Mouse (Mus musculus) CH12.LX (cell line): ENCODE data around the gene Cfap69. TPM values are rescaled to one million over a fixed set of nuclear protein-coding genes. Genes with fewer than 3 reads are reported as not detected.

ENCODE experiments used
- DNase-seq: peaks from one replicate; pipeline ENCODE4 v3.0.0-alpha.2; 2013; ENCODE audit errors: extremely low read depth
- H3K27ac ChIP-seq: 2 replicates; pipeline ENCODE4 v1.5.1; 2012; ENCODE audit warnings: low read depth, mild to moderate bottlenecking, control low read depth, moderate library complexity; ENCODE audit not compliant: insufficient read depth
- H3K27me3 ChIP-seq: replicated peaks from 2 replicates; pipeline ENCODE3; 2012; ENCODE audit warnings: inconsistent platforms
- H3K36me3 ChIP-seq, 2 experiments: replicated peaks in 1 of 2; 2 replicates each; pipeline versions ENCODE3 to v1.6.1; 2012; ENCODE audit warnings: inconsistent platforms in 1 of 2, low read length in 1 of 2, mild to moderate bottlenecking in 1 of 2, mixed read lengths in 1 of 2, moderate library complexity in 1 of 2; ENCODE audit not compliant: control insufficient read depth in 1 of 2, insufficient read depth in 1 of 2
- H3K4me1 ChIP-seq, 2 experiments: 2 replicates each; pipeline ENCODE4 v1.6.1; 2012; ENCODE audit warnings: inconsistent platforms in 1 of 2, moderate library complexity in 1 of 2; ENCODE audit not compliant: insufficient read depth in 2 of 2, control insufficient read depth in 1 of 2
- H3K4me2 ChIP-seq: 2 replicates; pipeline ENCODE4 v1.6.1; 2012; ENCODE audit warnings: low read depth, mild to moderate bottlenecking, control low read depth; ENCODE audit not compliant: poor library complexity, insufficient read depth, severe bottlenecking
- H3K4me3 ChIP-seq, 3 experiments: fragments of 150-350 bp in 1 of 3; sonication (generic) in 1 of 3; replicated peaks in 1 of 3; 2 replicates each; pipeline versions ENCODE3 to v1.5.1; 2011 to 2012; ENCODE audit warnings: low read depth in 2 of 3, low read length in 2 of 3, mild to moderate bottlenecking in 2 of 3, moderate library complexity in 2 of 3, control low read depth in 1 of 3, improper control_type of control experiment in 1 of 3, inconsistent platforms in 1 of 3, mixed read lengths in 1 of 3; ENCODE audit not compliant: poor library complexity in 1 of 3
- H3K79me2 ChIP-seq: replicated peaks from 2 replicates; pipeline ENCODE4 v1.6.1; 2012; ENCODE audit warnings: mild to moderate bottlenecking, moderate library complexity; ENCODE audit not compliant: control insufficient read depth, poor library complexity, insufficient read depth, severe bottlenecking; ENCODE audit errors: extremely low read depth
- H3K9ac ChIP-seq: 2 replicates; pipeline ENCODE4 v1.6.1; 2012; ENCODE audit warnings: low read depth, mild to moderate bottlenecking, control low read depth, moderate library complexity; ENCODE audit not compliant: insufficient read depth
- H3K9me3 ChIP-seq: replicated peaks from 2 replicates; pipeline ENCODE3; 2012; ENCODE audit warnings: low read length, inconsistent platforms, mixed read lengths
- BHLHE40 ChIP-seq: IDR thresholded peaks from 2 replicates; pipeline ENCODE4 v1.6.1; 2011; ENCODE audit warnings: mild to moderate bottlenecking, low read depth, low read length, improper control_type of control experiment
- E2F4 ChIP-seq: IDR thresholded peaks from 2 replicates; pipeline ENCODE4 v1.6.1; 2011; ENCODE audit warnings: low read depth, low read length, improper control_type of control experiment; ENCODE audit not compliant: insufficient replicate concordance
- JUN ChIP-seq: IDR thresholded peaks from 2 replicates; pipeline ENCODE4 v1.6.1; 2011; ENCODE audit warnings: low read depth, mild to moderate bottlenecking, low read length, improper control_type of control experiment, moderate library complexity; ENCODE audit not compliant: insufficient read depth
- JUND ChIP-seq: conservative IDR thresholded peaks from 2 replicates; pipeline ENCODE4 v1.6.1; 2011; ENCODE audit warnings: low read depth, low read length, improper control_type of control experiment
- MAZ ChIP-seq: IDR thresholded peaks from 2 replicates; pipeline ENCODE4 v1.6.1; 2012; ENCODE audit warnings: low read depth, mild to moderate bottlenecking, inconsistent platforms, low read length, improper control_type of control experiment, moderate library complexity
- MEF2A ChIP-seq: IDR thresholded peaks from 2 replicates; pipeline ENCODE4 v1.6.1; 2014; ENCODE audit warnings: low read depth, mild to moderate bottlenecking, inconsistent platforms, low read length, improper control_type of control experiment, borderline replicate concordance
- MYC ChIP-seq: IDR thresholded peaks from 2 replicates; pipeline ENCODE4 v1.6.1; 2011; ENCODE audit warnings: low read depth, mild to moderate bottlenecking, improper control_type of control experiment, low read length
- NELFE ChIP-seq: IDR thresholded peaks from 2 replicates; pipeline ENCODE4 v1.6.1; 2011; ENCODE audit warnings: low read depth, low read length, improper control_type of control experiment
- NRF1 ChIP-seq: IDR thresholded peaks from 2 replicates; pipeline ENCODE4 v1.6.1; 2014; ENCODE audit warnings: low read depth, mild to moderate bottlenecking, inconsistent platforms, low read length, improper control_type of control experiment, moderate library complexity
- PAX5 ChIP-seq: IDR thresholded peaks from 2 replicates; pipeline ENCODE4 v1.6.1; 2012; ENCODE audit warnings: low read length, inconsistent platforms, mixed read lengths
- POLR2A ChIP-seq: IDR thresholded peaks from 2 replicates; pipeline ENCODE4 v1.6.1; 2011; ENCODE audit warnings: low read depth, mild to moderate bottlenecking, improper control_type of control experiment, low read length
- POLR2AphosphoS2 ChIP-seq: IDR thresholded peaks from 2 replicates; pipeline ENCODE4 v1.6.1; 2011; ENCODE audit warnings: low read depth, low read length, improper control_type of control experiment
- RAD21 ChIP-seq: IDR thresholded peaks from 2 replicates; pipeline ENCODE4 v1.6.1; 2011; ENCODE audit warnings: low read depth, mild to moderate bottlenecking, low read length, improper control_type of control experiment, moderate library complexity
- RCOR1 ChIP-seq: conservative IDR thresholded peaks from 2 replicates; pipeline ENCODE4 v1.6.1; 2012; ENCODE audit warnings: low read depth, mild to moderate bottlenecking, inconsistent platforms, low read length, improper control_type of control experiment
- SIN3A ChIP-seq: IDR thresholded peaks from 2 replicates; pipeline ENCODE4 v1.6.1; 2012; ENCODE audit warnings: low read length, improper control_type of control experiment, inconsistent platforms
- SMC3 ChIP-seq: IDR thresholded peaks from 2 replicates; pipeline ENCODE4 v1.6.1; 2011; ENCODE audit warnings: low read depth, low read length, improper control_type of control experiment
- UBTF ChIP-seq: IDR thresholded peaks from 2 replicates; pipeline ENCODE4 v1.6.1; 2012; ENCODE audit warnings: low read depth, mild to moderate bottlenecking, inconsistent platforms, low read length, improper control_type of control experiment, moderate library complexity
- ZC3H11A ChIP-seq: IDR thresholded peaks from 2 replicates; pipeline ENCODE4 v1.6.1; 2012; ENCODE audit warnings: low read depth, mild to moderate bottlenecking, inconsistent platforms, low read length, improper control_type of control experiment
- ZKSCAN1 ChIP-seq: IDR thresholded peaks from 2 replicates; pipeline ENCODE4 v1.6.1; 2012; ENCODE audit warnings: low read depth, inconsistent platforms, low read length, improper control_type of control experiment, borderline replicate concordance
- ZMIZ1 ChIP-seq: IDR thresholded peaks from 2 replicates; pipeline ENCODE4 v1.6.1; 2012; ENCODE audit warnings: low read depth, mild to moderate bottlenecking, inconsistent platforms, low read length, improper control_type of control experiment
- dilution Hi-C: fragments of 300-500 bp; cut with MboI; formaldehyde crosslinking; loops from 2 replicates; pipeline ENCODE4 v1.14.3; 2020; ENCODE audit warnings: low sequenced_read_pairs; ENCODE audit not compliant: extremely low pct_unique_long_range_greater_than_20kb, extremely low pct_ligation_motif_present
- in situ Hi-C: fragments of 300-500 bp; cut with MboI; formaldehyde crosslinking; loops from 3 replicates; pipeline ENCODE4 v1.14.3; 2019; ENCODE audit warnings: low sequenced_read_pairs, low pct_ligation_motif_present, low pct_unique_long_range_greater_than_20kb, mixed read lengths
- polyA plus RNA-seq: library from polyadenylated mRNA; unstranded; fragments of >175 nt; gene quantifications from 2 replicates; pipeline ENCODE4 v1.2.1, GENCODE M21; 2012; ENCODE audit warnings: low read depth; ENCODE audit not compliant: insufficient read length
- total RNA-seq, 2 experiments: library from RNA; depleted of rRNA; stranded (reverse); fragments of 300-350 nt in 1 of 2; fragments of >200 nt in 1 of 2; gene quantifications; 2 replicates each; pipeline ENCODE4 v1.2.3; 2012 to 2014

Gene Cfap69
- total and polyA plus RNA-seq, 3 experiments, result 0.51 to 1.5 (median 1.2) TPM

- Histone ChIP-seq H3K9me3 (peaks cover 8% of the 10 kb centered on the region), H3K4me1 (no peaks in the 10 kb centered on the region), H3K27ac (no peak overlapping the region), H3K79me2 (no peaks in the 10 kb centered on the region), H3K27me3 (no peaks in the 10 kb centered on the region), H3K9ac (no peak overlapping the region), H3K4me3 (no peak overlapping the region), H3K36me3 (no peaks in the 10 kb centered on the region), H3K4me2 (no peak overlapping the region)
- no peak for DNase-seq
- in situ Hi-C loops, result no loop called here
- TF ChIP-seq RCOR1 (no peak), UBTF (no peak), RAD21 (no peak), ZMIZ1 (no peak), MYC (no peak), MAZ (no peak), ZKSCAN1 (no peak)
- dilution Hi-C loops, result no loop called here
These were observed 28.2 kb upstream of the Cfap69 start for GRCm38 (mm10) chr5:5692167-5692738.

GRCm38 (mm10) chr5:5688945-5689540 lies 25.0 kb upstream of the Cfap69 start:
- H3K36me3 ChIP-seq, result no peaks in the 10 kb centered on the region
- no peaks in the 10 kb centered on the region for H3K79me2 ChIP-seq
- dilution Hi-C loops, result no loop called here
- no peak overlapping the region for H3K27ac ChIP-seq
- H3K27me3 ChIP-seq, result no peaks in the 10 kb centered on the region
- DNase-seq, result no peak
- in situ Hi-C loops, result no loop called here
- H3K9me3 ChIP-seq, result peaks cover 4% of the 10 kb centered on the region
- H3K9ac ChIP-seq, result no peak overlapping the region
- no peak for TF ChIP-seq JUND
- no peak for TF ChIP-seq E2F4
- no peak for TF ChIP-seq BHLHE40
- TF ChIP-seq POLR2AphosphoS2, result no peak
- no peak for TF ChIP-seq ZC3H11A
- no peak for TF ChIP-seq JUN
- TF ChIP-seq SMC3, result no peak
- no peak for TF ChIP-seq SIN3A
- no peak for TF ChIP-seq PAX5
- TF ChIP-seq NELFE, result no peak
- TF ChIP-seq NRF1, result no peak
- no peak for TF ChIP-seq POLR2A
- no peak for TF ChIP-seq MEF2A
- no peaks in the 10 kb centered on the region for H3K4me1 ChIP-seq
- H3K4me2 ChIP-seq, result no peak overlapping the region
- no peak overlapping the region for H3K4me3 ChIP-seq
